Mouse (Mus musculus): Measurements from ENCODE around the gene Ifih1. TPM values are rescaled to one million over a fixed set of nuclear protein-coding genes. Genes with fewer than 3 reads are reported as not detected.

Ifih1 gene
- total RNA-seq (2023; ENCODE audit: inconsistent age) = 2.6 to 6.1 TPM (median 3.8 TPM) in 4 replicates

DNA sequence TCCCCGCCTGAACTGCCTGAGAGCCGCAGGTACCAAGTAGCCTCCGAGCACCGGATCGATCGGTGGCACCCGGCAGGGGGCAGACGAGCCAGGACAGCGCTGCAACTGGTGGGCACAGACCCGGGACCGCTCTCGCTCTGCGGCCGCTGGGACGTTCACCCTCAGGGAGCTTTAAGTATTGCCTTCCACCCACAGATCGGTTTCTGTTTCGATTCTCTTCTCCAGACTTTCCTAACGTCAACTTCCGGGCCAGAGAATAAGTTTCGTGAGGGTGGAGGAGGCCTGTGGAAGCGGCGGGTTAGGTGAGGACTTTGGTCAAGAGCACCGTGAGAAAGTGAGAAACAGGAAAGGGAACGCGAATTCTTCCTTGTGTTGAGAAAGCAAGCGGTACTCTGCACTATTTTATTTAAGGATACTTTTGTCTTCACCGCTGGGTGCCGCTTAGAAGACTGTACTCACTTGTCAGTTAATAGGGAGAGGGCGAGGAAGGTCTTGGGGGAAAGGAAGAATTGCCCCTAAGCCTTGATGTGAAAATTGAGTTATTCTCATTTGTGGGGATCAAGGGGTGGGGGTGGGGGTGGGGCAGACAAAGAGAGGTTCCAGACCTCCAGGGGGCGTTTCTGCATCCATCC, at the start of gene Ifih1:
TSS of gene Ifih1 (minus strand) at position 242 of the 632 bp plus-strand sequence.

DNA sequence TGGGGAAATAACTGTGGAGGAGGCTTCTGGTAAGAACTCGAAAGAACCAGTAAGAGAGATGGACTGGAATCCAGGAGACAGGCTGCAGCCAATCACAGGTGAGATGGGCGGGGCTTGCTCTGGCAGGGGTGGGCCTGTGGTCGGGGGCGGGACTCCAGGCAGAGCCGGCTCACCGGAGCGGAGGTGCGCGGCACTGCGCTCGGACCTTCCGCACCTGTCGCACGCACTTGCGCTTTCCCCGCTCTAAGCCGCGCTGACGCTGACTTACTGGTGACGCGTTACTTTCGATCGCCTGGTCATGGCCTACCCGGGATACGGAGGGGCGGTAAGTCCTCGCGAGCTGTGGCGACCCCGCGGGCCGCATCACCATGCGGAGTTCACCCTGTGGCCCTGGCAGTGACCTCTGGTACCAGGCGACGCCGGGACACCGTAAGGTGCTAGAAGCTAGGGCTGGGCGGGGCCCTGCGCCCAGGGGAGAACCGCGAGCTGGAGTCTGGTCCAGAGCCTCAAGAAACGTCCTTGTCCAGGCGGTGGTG, 18.1 kb upstream of the Ifih1 start, which contains the start of gene Gca:
TSS of gene Gca (plus strand) at position 151 of the 536 bp plus-strand sequence.

DNA sequence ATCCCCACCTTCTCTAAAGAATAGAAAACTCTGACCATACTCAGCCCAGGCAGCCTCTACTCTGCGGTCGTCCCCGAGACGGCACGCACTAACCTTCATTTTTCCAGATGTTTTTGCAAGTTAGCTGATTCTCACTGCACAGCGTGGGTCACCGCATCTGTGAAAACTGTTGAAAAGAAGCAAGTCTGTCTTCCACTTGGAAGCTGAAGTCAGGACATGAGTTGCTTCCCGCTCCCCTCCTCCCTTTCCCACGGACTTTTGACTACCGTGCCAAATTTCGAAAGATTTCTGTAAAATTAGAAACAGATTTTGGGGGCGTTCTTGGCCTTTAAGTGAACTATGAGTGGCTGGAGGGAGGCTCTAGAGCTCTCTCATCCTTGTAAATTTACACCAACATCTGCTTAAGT, 72.3 kb downstream of the Ifih1 start, which contains the start of gene Fap:
TSS of gene Fap (minus strand) at position 323 of the 407 bp plus-strand sequence.

Other genes starting within 250 kb of the Ifih1 start
- gene Dpp4, start 234.0 kb downstream of the Ifih1 start, total RNA-seq (2023; ENCODE audit: inconsistent age) = 88.7 to 106 TPM (median 94.0 TPM) in 4 replicates
- gene Gcg, start 162.6 kb downstream of the Ifih1 start, total RNA-seq (2023; ENCODE audit: inconsistent age) = not detected in 4 replicates
- gene Fap, start 72.2 kb downstream of the Ifih1 start, total RNA-seq (2023; ENCODE audit: inconsistent age) = not detected in 4 replicates
- 0.63 to 2.3 TPM (median 1.2 TPM) in 4 replicates for gene Gca, start 18.0 kb upstream of the Ifih1 start, total RNA-seq (2023; ENCODE audit: inconsistent age)

All from B cell, adult (primary cell).